Mouse (Mus musculus): Measurements from ENCODE around the gene Mylk2. TPM values are rescaled to one million over a fixed set of nuclear protein-coding genes. Genes with fewer than 3 reads are reported as not detected.

Mylk2 gene
- polyA plus RNA-seq, 1 experiment from 2014 or later = not detected

DNA sequence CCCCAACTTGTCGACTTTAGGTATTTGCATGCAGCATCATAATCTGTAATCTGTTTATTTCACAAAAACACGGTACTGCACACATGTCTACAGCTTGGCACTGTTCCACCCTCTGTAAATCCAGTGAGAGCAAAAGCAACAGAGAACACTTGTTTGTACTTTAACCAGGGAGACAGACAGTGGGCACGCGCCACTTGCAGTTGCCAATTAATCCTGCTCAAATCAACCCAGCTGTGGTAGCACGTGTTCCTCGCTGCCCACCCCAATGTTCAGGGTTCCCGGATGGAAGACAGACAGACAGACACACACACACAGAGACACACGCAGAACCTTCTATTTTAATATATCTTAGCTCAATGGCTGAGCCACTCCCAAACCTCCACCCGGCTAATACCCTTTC is 15.3 kb upstream of the Mylk2 start:
- ATAC-seq (ENCODE audit: insufficient number of reproducible peaks, insufficient read depth, low FRiP score, low read depth) = no peak
- WGBS = 93% methylated on average over 9 of the region's 9 CpGs

GRCm38 (mm10) chr2:152896926-152897325 is 14.2 kb upstream of the Mylk2 start:
- Histone ChIP-seq H3K9me3 (ENCODE audit: control insufficient read depth, low read depth, low read length) (no peaks in the 10 kb centered on the region), H3K4me1 (ENCODE audit: control insufficient read depth, insufficient read depth, low read length) (no peaks in the 10 kb centered on the region), H3K36me3 (ENCODE audit: control insufficient read depth, insufficient read depth, low read length) (peaks cover 32% of the 10 kb centered on the region), H3K27ac (ENCODE audit: low read length) (no peak overlapping the region), H3K27me3 (ENCODE audit: control insufficient read depth, insufficient read depth, low read length) (no peaks in the 10 kb centered on the region), H3K4me3 (ENCODE audit: low read depth, low read length) (no peak overlapping the region), H3K9ac (replicated peaks; ENCODE audit: low read depth, low read length) (no peak overlapping the region), H3K4me2 (replicated peaks; ENCODE audit: low read depth, low read length) (no peak overlapping the region)
- no peak for ATAC-seq (ENCODE audit: insufficient number of reproducible peaks, insufficient read depth, low FRiP score, low read depth)
- 88% methylated on average over 3 of the region's 3 CpGs for WGBS

More for the DNA sequence above, 15.3 kb upstream of the Mylk2 start:
- Histone ChIP-seq H3K4me2 (replicated peaks; ENCODE audit: low read depth, low read length) (no peak overlapping the region), H3K9ac (replicated peaks; ENCODE audit: low read depth, low read length) (no peak overlapping the region), H3K27ac (ENCODE audit: low read length) (no peak overlapping the region), H3K36me3 (ENCODE audit: control insufficient read depth, insufficient read depth, low read length) (peaks cover 43% of the 10 kb centered on the region), H3K27me3 (ENCODE audit: control insufficient read depth, insufficient read depth, low read length) (no peaks in the 10 kb centered on the region), H3K4me1 (ENCODE audit: control insufficient read depth, insufficient read depth, low read length) (no peaks in the 10 kb centered on the region), H3K4me3 (ENCODE audit: low read depth, low read length) (no peak overlapping the region), H3K9me3 (ENCODE audit: control insufficient read depth, low read depth, low read length) (no peaks in the 10 kb centered on the region)

GRCm38 (mm10) chr2:152899011-152899410 is 12.1 kb upstream of the Mylk2 start:
- no peak overlapping the region for H3K9ac ChIP-seq (replicated peaks; ENCODE audit: low read depth, low read length)
- no peak overlapping the region for H3K27ac ChIP-seq (ENCODE audit: low read length)
- no peaks in the 10 kb centered on the region for H3K4me1 ChIP-seq (ENCODE audit: control insufficient read depth, insufficient read depth, low read length)
- peaks cover 12% of the 10 kb centered on the region; the same call in 1 of the 2 replicates for H3K36me3 ChIP-seq (ENCODE audit: control insufficient read depth, insufficient read depth, low read length)
- no peaks in the 10 kb centered on the region for H3K9me3 ChIP-seq (ENCODE audit: control insufficient read depth, low read depth, low read length)
- H3K27me3 ChIP-seq (ENCODE audit: control insufficient read depth, insufficient read depth, low read length) = no peaks in the 10 kb centered on the region
- H3K4me2 ChIP-seq (replicated peaks; ENCODE audit: low read depth, low read length) = no peak overlapping the region
- WGBS = 66% methylated on average over 6 of the region's 6 CpGs
- H3K4me3 ChIP-seq (ENCODE audit: low read depth, low read length) = no peak overlapping the region
- ATAC-seq (ENCODE audit: insufficient number of reproducible peaks, insufficient read depth, low FRiP score, low read depth) = no peak

DNA sequence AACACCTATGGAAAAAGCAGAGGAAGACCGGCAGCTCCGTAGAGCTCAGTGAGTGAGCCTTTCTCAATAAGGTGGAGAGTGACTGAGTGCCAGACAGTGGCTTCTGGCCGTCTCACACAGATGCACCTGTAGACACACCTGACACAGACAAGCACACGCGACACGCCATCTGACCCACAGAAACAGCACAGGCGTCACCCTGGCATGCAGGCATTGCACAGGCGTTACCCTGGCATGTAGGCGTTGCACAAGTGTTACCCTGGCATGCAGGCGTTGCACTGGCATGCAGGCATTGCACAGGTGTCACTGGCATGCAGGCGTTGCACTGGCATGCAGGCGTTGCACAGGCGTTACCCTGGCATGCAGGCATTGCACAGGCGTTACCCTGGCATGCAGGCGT is 9.9 kb upstream of the Mylk2 start:
- Histone ChIP-seq H3K27ac (ENCODE audit: low read length) (no peak overlapping the region), H3K4me2 (replicated peaks; ENCODE audit: low read depth, low read length) (no peak overlapping the region)

DNA sequence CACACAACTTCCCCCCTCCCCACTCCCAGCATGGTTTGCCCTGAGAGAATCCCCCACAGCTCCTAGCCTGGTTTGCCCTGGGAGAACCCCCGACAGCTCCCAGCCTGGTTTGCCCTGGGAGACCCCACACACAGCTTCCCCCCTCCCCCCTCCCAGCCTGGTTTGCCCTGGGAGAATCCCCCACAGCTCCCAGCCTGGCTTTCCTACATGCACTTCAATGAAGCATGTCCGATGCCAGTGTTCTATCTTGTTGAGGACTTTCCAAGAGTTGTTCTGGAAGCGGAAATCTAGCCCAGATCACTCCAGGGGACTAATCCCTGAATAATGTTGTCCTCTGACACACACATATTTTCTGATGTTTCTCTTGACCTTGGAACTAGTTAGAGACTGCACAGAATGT is 8.5 kb upstream of the Mylk2 start:
- no peak overlapping the region for H3K4me3 ChIP-seq (ENCODE audit: low read depth, low read length)
- H3K4me2 ChIP-seq (replicated peaks; ENCODE audit: low read depth, low read length) = no peak overlapping the region
- H3K27me3 ChIP-seq (ENCODE audit: control insufficient read depth, insufficient read depth, low read length) = no peaks in the 10 kb centered on the region
- no peaks in the 10 kb centered on the region for H3K36me3 ChIP-seq (ENCODE audit: control insufficient read depth, insufficient read depth, low read length)
- WGBS = 38% methylated on average over 3 of the region's 3 CpGs
- ATAC-seq (ENCODE audit: insufficient number of reproducible peaks, insufficient read depth, low FRiP score, low read depth) = no peak
- no peaks in the 10 kb centered on the region for H3K9me3 ChIP-seq (ENCODE audit: control insufficient read depth, low read depth, low read length)
- no peak overlapping the region for H3K9ac ChIP-seq (replicated peaks; ENCODE audit: low read depth, low read length)
- peaks cover 19% of the 10 kb centered on the region for H3K4me1 ChIP-seq (ENCODE audit: control insufficient read depth, insufficient read depth, low read length)
- H3K27ac ChIP-seq (ENCODE audit: low read length) = no peak overlapping the region

More for the DNA sequence above, 9.9 kb upstream of the Mylk2 start:
- no peaks in the 10 kb centered on the region; the same call in 1 of the 2 replicates for H3K36me3 ChIP-seq (ENCODE audit: control insufficient read depth, insufficient read depth, low read length)
- no peak overlapping the region for H3K9ac ChIP-seq (replicated peaks; ENCODE audit: low read depth, low read length)
- no peak for ATAC-seq (ENCODE audit: insufficient number of reproducible peaks, insufficient read depth, low FRiP score, low read depth)
- 91% methylated on average over 15 of the region's 15 CpGs for WGBS
- H3K9me3 ChIP-seq (ENCODE audit: control insufficient read depth, low read depth, low read length) = no peaks in the 10 kb centered on the region
- no peaks in the 10 kb centered on the region for H3K27me3 ChIP-seq (ENCODE audit: control insufficient read depth, insufficient read depth, low read length)
- peaks cover 8% of the 10 kb centered on the region for H3K4me1 ChIP-seq (ENCODE audit: control insufficient read depth, insufficient read depth, low read length)
- H3K4me3 ChIP-seq (ENCODE audit: low read depth, low read length) = no peak overlapping the region

GRCm38 (mm10) chr2:152903586-152903985 is 7.6 kb upstream of the Mylk2 start:
- no peak for ATAC-seq (ENCODE audit: insufficient number of reproducible peaks, insufficient read depth, low FRiP score, low read depth)
- no peaks in the 10 kb centered on the region for H3K36me3 ChIP-seq (ENCODE audit: control insufficient read depth, insufficient read depth, low read length)
- WGBS = 70% methylated on average over 4 of the region's 4 CpGs
- H3K4me3 ChIP-seq (ENCODE audit: low read depth, low read length) = no peak overlapping the region
- no peaks in the 10 kb centered on the region for H3K9me3 ChIP-seq (ENCODE audit: control insufficient read depth, low read depth, low read length)
- H3K4me1 ChIP-seq (ENCODE audit: control insufficient read depth, insufficient read depth, low read length) = peaks cover 19% of the 10 kb centered on the region
- H3K4me2 ChIP-seq (replicated peaks; ENCODE audit: low read depth, low read length) = no peak overlapping the region
- H3K27ac ChIP-seq (ENCODE audit: low read length) = no peak overlapping the region; the same call in 1 of the 2 replicates
- H3K27me3 ChIP-seq (ENCODE audit: control insufficient read depth, insufficient read depth, low read length) = no peaks in the 10 kb centered on the region
- no peak overlapping the region for H3K9ac ChIP-seq (replicated peaks; ENCODE audit: low read depth, low read length)

GRCm38 (mm10) chr2:152904127-152904643 is 7.0 kb upstream of the Mylk2 start:
- Histone ChIP-seq H3K27me3 (ENCODE audit: control insufficient read depth, insufficient read depth, low read length) (no peaks in the 10 kb centered on the region), H3K4me3 (ENCODE audit: low read depth, low read length) (no peak overlapping the region), H3K9ac (replicated peaks; ENCODE audit: low read depth, low read length) (no peak overlapping the region), H3K9me3 (ENCODE audit: control insufficient read depth, low read depth, low read length) (no peaks in the 10 kb centered on the region), H3K4me1 (ENCODE audit: control insufficient read depth, insufficient read depth, low read length) (peaks cover 19% of the 10 kb centered on the region), H3K36me3 (ENCODE audit: control insufficient read depth, insufficient read depth, low read length) (no peaks in the 10 kb centered on the region), H3K4me2 (replicated peaks; ENCODE audit: low read depth, low read length) (no peak overlapping the region), H3K27ac (ENCODE audit: low read length) (no peak overlapping the region)
- 59% methylated on average over 5 of the region's 5 CpGs for WGBS
- ATAC-seq (ENCODE audit: insufficient number of reproducible peaks, insufficient read depth, low FRiP score, low read depth) = no peak

DNA sequence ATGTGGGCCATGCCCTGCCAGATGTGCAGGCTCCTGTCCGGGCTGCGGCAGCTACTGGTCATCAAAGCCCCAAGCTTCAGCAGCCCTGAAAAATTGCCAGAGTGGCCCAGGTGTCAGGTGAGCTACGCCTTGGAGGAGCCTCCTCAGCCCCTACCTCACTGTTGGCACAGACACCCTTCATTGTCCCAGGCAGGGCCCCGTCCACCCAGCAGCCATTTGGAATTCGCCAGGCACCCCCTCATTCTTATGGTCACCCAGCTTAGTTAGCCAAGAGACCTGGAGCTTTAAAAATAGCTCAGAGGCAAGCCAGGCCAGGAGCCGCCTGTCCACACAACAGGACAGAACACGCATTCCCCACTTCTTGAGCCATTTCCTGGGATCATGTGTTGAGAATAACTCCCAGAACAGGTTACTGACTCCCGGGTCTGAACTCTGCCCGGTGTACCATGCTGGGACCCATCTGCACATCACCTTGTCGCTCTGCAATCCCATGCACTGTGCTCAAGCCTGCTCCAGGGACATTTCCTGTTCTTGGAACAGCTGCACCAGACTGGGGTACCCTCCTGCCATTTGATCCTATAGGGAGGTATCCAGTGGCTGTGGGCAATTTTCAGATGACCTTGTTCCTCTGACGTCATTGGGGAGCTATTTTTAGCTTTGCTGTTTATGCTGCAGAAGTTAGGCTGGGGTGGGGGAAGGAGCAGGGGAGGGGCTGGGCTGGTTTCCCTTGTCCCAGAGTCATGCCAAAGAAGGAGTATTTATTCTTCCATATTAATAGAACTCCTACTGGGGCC is 5.9 kb upstream of the Mylk2 start:
- H3K9me3 ChIP-seq (ENCODE audit: control insufficient read depth, low read depth, low read length) = no peaks in the 10 kb centered on the region
- H3K4me3 ChIP-seq (ENCODE audit: low read depth, low read length) = no peak overlapping the region
- 0 out of 2 replicates have a peak, but pooled peaks have one; percentile 12 for ATAC-seq (ENCODE audit: insufficient number of reproducible peaks, insufficient read depth, low FRiP score, low read depth)
- 44% methylated on average over 11 of the region's 11 CpGs for WGBS
- no peak overlapping the region for H3K4me2 ChIP-seq (replicated peaks; ENCODE audit: low read depth, low read length)
- H3K27me3 ChIP-seq (ENCODE audit: control insufficient read depth, insufficient read depth, low read length) = no peaks in the 10 kb centered on the region
- H3K4me1 ChIP-seq (ENCODE audit: control insufficient read depth, insufficient read depth, low read length) = peaks cover 19% of the 10 kb centered on the region
- no peak overlapping the region for H3K27ac ChIP-seq (ENCODE audit: low read length)
- H3K36me3 ChIP-seq (ENCODE audit: control insufficient read depth, insufficient read depth, low read length) = no peaks in the 10 kb centered on the region
- H3K9ac ChIP-seq (replicated peaks; ENCODE audit: low read depth, low read length) = no peak overlapping the region

All from stomach, embryonic 14.5 days (tissue).